Mouse (Mus musculus) liver, embryonic 16.5 days (tissue): Measurements from ENCODE around the gene Cul9. TPM values are rescaled to one million over a fixed set of nuclear protein-coding genes. Genes with fewer than 3 reads are reported as not detected.

Experiments used
- ATAC-seq: fragments of 200-750 bp; cut with Nextera tagmentation; 2 replicates; pipeline ENCODE4 v1.8.0; 2017; ENCODE audit warnings: low read depth, mild to moderate bottlenecking, moderate number of reproducible peaks, moderate library complexity
- H3K27ac ChIP-seq: fragments of 300-500 bp; sonication (generic); 2 replicates; pipeline ENCODE4 v1.5.1; 2014; ENCODE audit warnings: mild to moderate bottlenecking, low read length
- H3K27me3 ChIP-seq: fragments of 300-500 bp; sonication (generic); 2 replicates; pipeline ENCODE4 v1.6.1; 2014; ENCODE audit warnings: low read depth, low read length, mixed read lengths; ENCODE audit not compliant: control insufficient read depth, insufficient read depth
- H3K36me3 ChIP-seq: fragments of 300-500 bp; sonication (generic); 2 replicates; pipeline ENCODE4 v1.6.1; 2014; ENCODE audit warnings: mild to moderate bottlenecking; ENCODE audit not compliant: control insufficient read depth, insufficient read depth
- H3K4me1 ChIP-seq: fragments of 300-500 bp; sonication (generic); 2 replicates; pipeline ENCODE4 v1.6.1; 2014; ENCODE audit warnings: low read depth, low read length, mixed read lengths; ENCODE audit not compliant: control insufficient read depth
- H3K4me2 ChIP-seq: fragments of 300-500 bp; sonication (generic); 2 replicates; pipeline ENCODE4 v1.6.1; 2014; ENCODE audit warnings: low read depth, low read length, mixed read lengths
- H3K4me3 ChIP-seq: fragments of 300-500 bp; sonication (generic); 2 replicates; pipeline ENCODE4 v1.5.1; 2014; ENCODE audit warnings: low read depth, mild to moderate bottlenecking, low read length
- H3K9ac ChIP-seq: fragments of 300-500 bp; sonication (generic); 2 replicates; pipeline ENCODE4 v1.6.1; 2014; ENCODE audit warnings: low read depth, low read length
- H3K9me3 ChIP-seq: fragments of 300-500 bp; sonication (generic); replicated peaks from 2 replicates; pipeline ENCODE4 v1.6.1; 2016; ENCODE audit warnings: low read length; ENCODE audit not compliant: control insufficient read depth
- WGBS: fragments of 180-500 bp; shearing (Covaris S2); extraction: QIAGEN DNeasy Blood & Tissue Kit; methylation state at CpG from one replicate; pipeline ENCODE4 v1.1.7; 2014; ENCODE audit not compliant: insufficient replicate concordance; 5-methylcytosine and 5-hydroxymethylcytosine counted together
- microRNA-seq: library from miRNA; unstranded; fragments of <30 nt; microRNA quantifications from one replicate; pipeline ENCODE4, GENCODE M21; 2016
- polyA plus RNA-seq: library from polyadenylated mRNA; unstranded; fragments of >200 nt; fragmentation: Nextera tagmentation; extraction: Ambion mirVana; gene quantifications from 2 replicates; pipeline ENCODE4 v1.2.1, GENCODE M21; 2015

Cul9 gene
- polyA plus RNA-seq, 1 experiment from 2014 or later, result 0.60 TPM

DNA sequence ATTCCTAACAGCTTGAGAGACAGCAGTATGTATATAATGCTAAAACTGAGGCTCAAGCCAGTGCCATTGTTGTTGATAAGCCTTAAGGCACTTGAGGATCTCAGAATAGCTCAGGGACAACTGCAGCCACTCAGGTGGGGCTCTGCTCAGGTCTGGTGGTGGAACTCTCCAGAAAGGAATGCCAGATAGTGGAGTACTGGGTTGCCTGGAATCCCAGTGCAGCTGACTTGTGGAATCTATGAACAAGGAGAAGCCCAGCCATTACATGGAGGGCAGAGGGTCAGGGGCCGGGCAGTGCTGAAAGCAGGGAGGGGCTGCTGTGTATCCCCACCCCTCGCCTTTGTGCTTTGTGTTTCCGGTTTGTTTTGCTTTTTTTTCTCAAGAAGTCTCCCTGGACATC is 87.7 kb downstream of the Cul9 start:
- Histone ChIP-seq H3K9ac (no peak overlapping the region), H3K4me2 (no peak overlapping the region), H3K27me3 (peaks cover 76% of the 10 kb centered on the region), H3K4me1 (peaks cover 7% of the 10 kb centered on the region), H3K27ac (no peak overlapping the region), H3K36me3 (no peaks in the 10 kb centered on the region), H3K4me3 (no peak overlapping the region), H3K9me3 (no peaks in the 10 kb centered on the region)
- 37% methylated on average over 3 of the region's 3 CpGs for WGBS
- ATAC-seq, result no peak

GRCm38 (mm10) chr17:46457791-46458190 is 88.4 kb downstream of the Cul9 start:
- 7% methylated on average over 10 of the region's 10 CpGs for WGBS
- no peak for ATAC-seq

DNA sequence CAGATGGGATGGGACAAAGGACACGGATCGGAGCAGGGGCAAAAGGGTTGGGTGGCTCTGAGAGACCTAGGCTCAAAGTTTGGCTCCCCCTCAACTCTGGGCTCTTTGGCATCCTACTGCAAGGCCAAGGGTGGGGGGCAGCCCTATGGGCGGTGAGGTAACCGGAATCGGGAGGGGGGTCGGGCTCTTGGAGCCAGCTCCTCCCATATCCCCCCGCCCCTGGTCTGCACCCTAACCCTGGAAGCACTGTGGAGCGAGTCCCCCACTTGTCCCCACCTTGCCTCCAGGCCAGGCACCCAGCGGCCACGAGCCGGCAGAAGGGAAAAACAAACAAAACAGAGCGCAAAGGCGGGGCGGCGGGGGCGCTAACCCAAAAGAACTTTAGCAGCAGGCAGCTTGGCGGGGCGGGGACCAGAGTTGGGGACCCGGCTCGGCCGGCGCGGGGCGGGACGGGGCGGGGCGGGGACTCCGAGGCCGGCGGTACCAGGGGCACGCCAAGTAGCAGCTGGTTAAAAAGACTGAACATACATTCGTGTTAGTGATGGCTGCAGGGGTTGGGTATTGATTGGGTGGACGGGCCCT is 91.0 kb downstream of the Cul9 start:
- no peak overlapping the region for H3K9ac ChIP-seq
- no peaks in the 10 kb centered on the region for H3K9me3 ChIP-seq
- peak overlapping the region; percentile 2 for H3K4me3 ChIP-seq
- H3K36me3 ChIP-seq, result no peaks in the 10 kb centered on the region
- H3K27me3 ChIP-seq, result peaks cover 66% of the 10 kb centered on the region
- no peak overlapping the region for H3K27ac ChIP-seq
- peaks cover 7% of the 10 kb centered on the region for H3K4me1 ChIP-seq
- peak overlapping the region; percentile 39 for H3K4me2 ChIP-seq
- under 1% methylated on average over 33 of the region's 33 CpGs for WGBS
- peak; percentile 9; the same call in 1 of the 2 replicates for ATAC-seq

More at GRCm38 (mm10) chr17:46457791-46458190, 88.4 kb downstream of the Cul9 start:
- Histone ChIP-seq H3K4me2 (no peak overlapping the region), H3K27me3 (peaks cover 81% of the 10 kb centered on the region), H3K27ac (no peak overlapping the region), H3K4me1 (peaks cover 7% of the 10 kb centered on the region), H3K9ac (no peak overlapping the region), H3K36me3 (no peaks in the 10 kb centered on the region), H3K4me3 (no peak overlapping the region), H3K9me3 (no peaks in the 10 kb centered on the region)

- no peak overlapping the region for H3K4me3 ChIP-seq
- no peak overlapping the region for H3K9ac ChIP-seq
- H3K27ac ChIP-seq, result no peak overlapping the region
- no peaks in the 10 kb centered on the region for H3K9me3 ChIP-seq
- peaks cover 60% of the 10 kb centered on the region for H3K27me3 ChIP-seq
- H3K4me1 ChIP-seq, result peaks cover 7% of the 10 kb centered on the region
- no peak for ATAC-seq
- WGBS, result 5% methylated on average over 9 of the region's 9 CpGs
- no peaks in the 10 kb centered on the region for H3K36me3 ChIP-seq
- H3K4me2 ChIP-seq, result peak overlapping the region; percentile 39; the same call in 1 of the 2 replicates
Observed at GRCm38 (mm10) chr17:46454539-46454938, 91.6 kb downstream of the Cul9 start.

DNA sequence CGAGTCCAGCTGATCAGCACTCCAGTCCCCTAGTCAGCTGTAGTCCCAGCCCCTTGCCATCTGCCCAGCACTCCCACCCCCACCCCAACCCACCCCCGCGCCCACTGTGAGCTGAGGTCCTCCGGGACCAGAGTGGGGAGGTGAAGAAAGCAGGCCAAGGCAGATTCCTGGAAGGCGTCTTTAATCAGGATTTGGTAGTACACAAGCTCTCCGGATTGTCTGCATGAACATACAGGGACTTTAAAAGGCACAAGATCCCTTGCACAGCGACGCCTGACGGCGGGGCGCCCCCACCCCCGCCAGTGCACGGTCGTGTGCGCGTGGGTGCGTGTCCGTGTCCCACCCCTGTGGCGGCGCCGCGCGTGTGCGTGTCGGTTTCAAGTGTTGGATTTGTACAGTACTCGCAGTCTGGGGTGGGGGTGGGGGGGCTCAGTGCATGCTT is 92.2 kb downstream of the Cul9 start:
- no peak for ATAC-seq
- H3K9me3 ChIP-seq, result no peaks in the 10 kb centered on the region
- no peak overlapping the region for H3K4me2 ChIP-seq
- peaks cover 7% of the 10 kb centered on the region for H3K4me1 ChIP-seq
- WGBS, result 4% methylated on average over 26 of the region's 26 CpGs
- no peak overlapping the region for H3K27ac ChIP-seq
- H3K9ac ChIP-seq, result no peak overlapping the region
- H3K4me3 ChIP-seq, result no peak overlapping the region
- no peaks in the 10 kb centered on the region for H3K36me3 ChIP-seq
- H3K27me3 ChIP-seq, result peaks cover 56% of the 10 kb centered on the region

GRCm38 (mm10) chr17:46453302-46453948 is 92.8 kb downstream of the Cul9 start:
- H3K4me2 ChIP-seq, result no peak overlapping the region
- ATAC-seq, result no peak
- no peak overlapping the region for H3K27ac ChIP-seq
- no peaks in the 10 kb centered on the region for H3K9me3 ChIP-seq
- no peak overlapping the region for H3K4me3 ChIP-seq
- 6% methylated on average over 13 of the region's 13 CpGs for WGBS
- H3K36me3 ChIP-seq, result no peaks in the 10 kb centered on the region
- H3K27me3 ChIP-seq, result peaks cover 52% of the 10 kb centered on the region
- no peak overlapping the region for H3K9ac ChIP-seq
- H3K4me1 ChIP-seq, result peaks cover 7% of the 10 kb centered on the region

GRCm38 (mm10) chr17:46452683-46453082 is 93.5 kb downstream of the Cul9 start:
- peaks cover 46% of the 10 kb centered on the region for H3K27me3 ChIP-seq
- no peak overlapping the region for H3K27ac ChIP-seq
- H3K9ac ChIP-seq, result no peak overlapping the region
- WGBS, result 38% methylated on average over 5 of the region's 5 CpGs
- no peak overlapping the region for H3K4me3 ChIP-seq
- peaks cover 7% of the 10 kb centered on the region for H3K4me1 ChIP-seq
- no peak for ATAC-seq
- no peaks in the 10 kb centered on the region for H3K36me3 ChIP-seq
- no peak overlapping the region for H3K4me2 ChIP-seq
- H3K9me3 ChIP-seq, result no peaks in the 10 kb centered on the region

Small RNAs within 50 kb of the gene (microRNA-seq; reads per million reads assigned to microRNA genes)
- gene Mir6976, result 0.74 reads per million

Other genes starting within 250 kb of the Cul9 start
- 0.06 and 0.07 TPM in 2 replicates for gene Dlk2, start 249.0 kb downstream of the Cul9 start, polyA plus RNA-seq
- gene Abcc10, start 218.0 kb downstream of the Cul9 start, polyA plus RNA-seq, result 1.7 and 2.0 TPM in 2 replicates
- gene Zfp318, start 162.7 kb downstream of the Cul9 start, polyA plus RNA-seq, result 0.78 and 1.3 TPM in 2 replicates
- gene Crip3, start 117.5 kb downstream of the Cul9 start, polyA plus RNA-seq, result not detected in 2 replicates
- gene Slc22a7, start 107.9 kb downstream of the Cul9 start, polyA plus RNA-seq, result 0.06 TPM in 1 of 2 replicates, not detected in the other
- not detected in 2 replicates for gene Ttbk1, start 58.7 kb downstream of the Cul9 start, polyA plus RNA-seq
- gene Dnph1, start 49.7 kb downstream of the Cul9 start, polyA plus RNA-seq, result 12.7 and 15.6 TPM in 2 replicates
- 1.8 and 2.0 TPM in 2 replicates for gene Srf, start 9.8 kb upstream of the Cul9 start, polyA plus RNA-seq
- gene Ptk7, start 83.1 kb upstream of the Cul9 start, polyA plus RNA-seq, result 8.4 and 9.4 TPM in 2 replicates
- gene Klc4, start 99.6 kb upstream of the Cul9 start, polyA plus RNA-seq, result 10.0 and 12.2 TPM in 2 replicates
- gene Mrpl2, start 99.8 kb upstream of the Cul9 start, polyA plus RNA-seq, result 58.1 and 67.0 TPM in 2 replicates
- 10.7 and 11.6 TPM in 2 replicates for gene Cul7, start 103.9 kb upstream of the Cul9 start, polyA plus RNA-seq
- gene Rrp36, start 128.0 kb upstream of the Cul9 start, polyA plus RNA-seq, result 17.4 and 18.9 TPM in 2 replicates
- 50.1 and 50.6 TPM in 2 replicates for gene Mea1, start 132.4 kb upstream of the Cul9 start, polyA plus RNA-seq
- gene Klhdc3, start 134.5 kb upstream of the Cul9 start, polyA plus RNA-seq, result 51.6 and 52.0 TPM in 2 replicates
- 25.5 and 28.7 TPM in 2 replicates for gene Ppp2r5d, start 158.7 kb upstream of the Cul9 start, polyA plus RNA-seq
- 8.1 and 10.4 TPM in 2 replicates for gene Pex6, start 165.1 kb upstream of the Cul9 start, polyA plus RNA-seq
- gene Gnmt, start 182.8 kb upstream of the Cul9 start, polyA plus RNA-seq, result 112 and 152 TPM in 2 replicates
- gene Cnpy3, start 205.8 kb upstream of the Cul9 start, polyA plus RNA-seq, result 24.7 TPM in 2 replicates
- 0.13 and 0.16 TPM in 2 replicates for gene Ptcra, start 217.3 kb upstream of the Cul9 start, polyA plus RNA-seq
- 56.1 and 56.6 TPM in 2 replicates for gene 2310039H08Rik, start 226.2 kb upstream of the Cul9 start, polyA plus RNA-seq
- 68.9 and 72.2 TPM in 2 replicates for gene Rpl7l1, start 236.3 kb upstream of the Cul9 start, polyA plus RNA-seq